Mouse (Mus musculus) CD4-positive naive resting alpha-beta T cell, adult 76 days (primary cell): ENCODE measurements around the gene Zfp444. TPM values are rescaled to one million over a fixed set of nuclear protein-coding genes. Genes with fewer than 3 reads are reported as not detected.

ENCODE experiments used
- total RNA-seq: library from RNA; stranded (reverse); gene quantifications from one replicate; pipeline ENCODE4 v1.2.4, GENCODE M21; 2023

Gene Zfp444
- 23.9 TPM for total RNA-seq

GRCm38 (mm10) chr7:6172006-6172649, at the start of gene Zfp444:
Gene Zfp444, plus strand, starts transcription at chr7:6172226.

GRCm38 (mm10) chr7:6155901-6156411, 16.1 kb upstream of the Zfp444 start, which contains the start of gene Zfp787:
Gene Zfp787, minus strand, starts transcription at chr7:6155997.

GRCm38 (mm10) chr7:6196790-6197189, 24.8 kb downstream of the Zfp444 start, which contains the start of gene Galp:
Gene Galp, plus strand, starts transcription at chr7:6197090.

GRCm38 (mm10) chr7:6221978-6222377, 50.0 kb downstream of the Zfp444 start, which contains the start of gene Zscan5b:
Gene Zscan5b, plus strand, starts transcription at chr7:6222278.

Other genes with a start within 250 kb of the Zfp444 start
- gene Vmn1r65, start 161.2 kb upstream of the Zfp444 start, total RNA-seq: not detected
- not detected for gene Nlrp4c, start 127.1 kb upstream of the Zfp444 start, total RNA-seq
- 29.7 TPM for gene Zfp787, start 16.2 kb upstream of the Zfp444 start, total RNA-seq
- gene Galp, start 24.9 kb downstream of the Zfp444 start, total RNA-seq: not detected
- not detected for gene Zscan5b, start 50.1 kb downstream of the Zfp444 start, total RNA-seq
- not detected for gene Epp13, start 80.5 kb downstream of the Zfp444 start, total RNA-seq
- gene Zfp667, start 114.4 kb downstream of the Zfp444 start, total RNA-seq: 5.9 TPM
- 0.50 TPM for gene Zfp583, start 159.1 kb downstream of the Zfp444 start, total RNA-seq
- gene Gm3854, start 171.5 kb downstream of the Zfp444 start, total RNA-seq: 0.97 TPM
- 2.3 TPM for gene Zfp78, start 191.1 kb downstream of the Zfp444 start, total RNA-seq
- gene Zfp28, start 211.1 kb downstream of the Zfp444 start, total RNA-seq: 8.3 TPM
- gene Smim17, start 226.5 kb downstream of the Zfp444 start, total RNA-seq: 1.8 TPM
- not detected for gene Gm20715, start 238.1 kb downstream of the Zfp444 start, total RNA-seq